Mouse (Mus musculus) stomach, postnatal 0 days (tissue): Measurements from ENCODE around the gene Ccl17.

ENCODE experiments used
- CTCF ChIP-seq: IDR thresholded peaks from 2 replicates; pipeline ENCODE4 v1.5.1; 2016; ENCODE audit warnings: antibody characterized with exemption, low read depth, mild to moderate bottlenecking, moderate library complexity
- EP300 ChIP-seq: optimal IDR thresholded peaks from 2 replicates; pipeline ENCODE3; 2016; ENCODE audit warnings: antibody characterized with exemption

DNA sequence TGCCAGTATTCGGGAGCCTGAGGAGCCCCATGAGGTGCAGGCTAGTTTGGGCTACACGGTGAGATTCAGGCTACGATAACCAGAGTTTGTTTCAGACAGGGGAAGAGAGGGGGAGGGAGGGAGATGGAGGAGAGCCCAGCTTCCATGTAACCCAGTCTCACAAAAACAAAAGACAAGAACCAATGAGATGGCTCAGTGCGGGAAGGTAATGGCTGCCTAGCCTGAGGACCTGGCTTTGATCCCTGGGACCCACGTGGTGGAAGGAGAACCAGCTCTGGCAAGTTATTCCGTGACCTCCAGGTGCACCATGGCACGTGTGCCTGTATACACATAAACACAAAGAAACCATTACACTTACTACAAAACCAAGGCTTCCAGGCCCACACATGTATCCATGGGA, 10.3 kb downstream of the Ccl17 start:
- no peak for TF ChIP-seq CTCF
- TF ChIP-seq EP300 = no peak
